Comparison of ENCODE assay signal across 8 mouse cellular contexts in the genomic region with DNA sequence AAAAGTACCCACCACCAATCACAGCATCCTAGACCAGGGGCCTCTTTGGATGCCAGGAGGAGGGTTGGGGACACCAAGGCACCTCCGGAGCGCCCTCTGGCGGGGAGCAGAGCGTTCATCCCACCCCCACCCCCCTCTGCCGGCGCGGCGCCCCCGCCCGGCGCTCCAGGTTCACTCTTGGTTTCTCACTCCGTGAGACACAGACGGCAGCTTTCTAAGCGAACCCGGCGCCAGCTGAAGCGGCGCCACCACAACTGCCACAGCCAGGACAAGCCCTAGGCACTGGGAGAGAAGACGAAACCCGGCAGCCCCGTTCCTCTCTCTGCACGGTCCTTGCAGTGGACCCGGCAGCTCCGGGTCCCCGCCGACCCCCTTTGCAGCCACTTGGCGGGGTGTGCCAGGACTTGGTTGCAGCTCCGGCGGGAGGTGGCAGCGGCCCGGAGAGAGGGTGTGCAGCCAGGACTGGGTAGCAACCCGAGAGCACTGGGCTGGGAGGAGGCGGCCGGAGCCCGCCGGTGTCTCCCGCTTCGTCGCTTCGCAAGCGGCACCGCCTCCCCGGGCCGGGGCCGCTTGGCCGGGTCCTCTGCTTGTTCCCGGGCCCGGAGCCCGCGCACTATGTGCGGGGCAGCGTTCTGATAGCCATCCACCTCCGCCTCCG. TPM values are rescaled to one million over a fixed set of nuclear protein-coding genes. Genes with fewer than 3 reads are reported as not detected.
A peak's percentile ranks its signal among the peaks of the same experiment; 100 is the strongest.
DNase-seq lines count a peak whose midpoint lies in the region; ATAC-seq and TF ChIP-seq lines count a peak whose summit lies in the region.

Gene Slc35f1 (plus strand): TSS at position 200 of the 658 bp plus-strand sequence.

- H3K27ac ChIP-seq in ES-E14 (ENCODE audit: insufficient read depth, low read depth, low read length, poor library complexity, severe bottlenecking) = no peak within 1 kb of the TSS
- peak within 1 kb of the TSS; percentile 89 for H3K27ac ChIP-seq in forebrain, embryonic 11.5 days (ENCODE audit: low read depth, low read length)
- H3K27ac ChIP-seq in liver, embryonic 15.5 days (replicated peaks) = no peak within 1 kb of the TSS

- no peaks in the 10 kb centered on the region for H3K9me3 ChIP-seq in ES-E14 (ENCODE audit: control insufficient read depth, insufficient read depth, low read depth, low read length)
- H3K9me3 ChIP-seq in forebrain, embryonic 11.5 days (ENCODE audit: control insufficient read depth, low read length) = no peaks in the 10 kb centered on the region
- H3K9me3 ChIP-seq in liver, embryonic 15.5 days (replicated peaks) = no peaks in the 10 kb centered on the region

- peak; percentile 83 for DNase-seq in ES-E14 (ENCODE audit: low read depth, low spot score)
- peak; percentile 2 for DNase-seq in c-Kit-positive CD71-positive TER-119-negative erythroid progenitor cells, embryonic 14.5 days (ENCODE audit: low read depth)
- DNase-seq in forebrain, embryonic 11.5 days (ENCODE audit: low spot score) = peak; percentile 97
- DNase-seq in heart, postnatal 14 days = peak; percentile 74 to 75
- peak; percentile 83 to 85 for DNase-seq in kidney, postnatal 4 days
- DNase-seq in ovary, postnatal 14 days (ENCODE audit: low spot score) = peak; percentile 45
- DNase-seq in spleen, postnatal 36 days (ENCODE audit: low spot score in 2 of 2) = no peak

- 0% methylated on average over 49 of the region's 54 CpGs for WGBS in forebrain, embryonic 11.5 days
- 2% methylated on average over 54 of the region's 54 CpGs for WGBS in liver, embryonic 15.5 days (ENCODE audit: insufficient replicate concordance)

- peak within 1 kb of the TSS; percentile 71 to 83 for H3K4me3 ChIP-seq in ES-E14 (ENCODE audit: insufficient read depth in 1 of 2, low read depth in 1 of 2, low read length in 2 of 2, poor library complexity in 1 of 2, severe bottlenecking in 1 of 2)
- peak within 1 kb of the TSS; percentile 78 for H3K4me3 ChIP-seq in forebrain, embryonic 11.5 days (ENCODE audit: low read depth, low read length)
- peak within 1 kb of the TSS; percentile 50 for H3K4me3 ChIP-seq in liver, embryonic 15.5 days (replicated peaks)

- H3K4me2 ChIP-seq in forebrain, embryonic 11.5 days (ENCODE audit: low read depth, low read length, severe bottlenecking) = peak within 1 kb of the TSS; percentile 77
- peak within 1 kb of the TSS; percentile 71 for H3K4me2 ChIP-seq in liver, embryonic 15.5 days

- H3K9ac ChIP-seq in ES-E14 (ENCODE audit: insufficient read depth, low read depth, low read length, poor library complexity, severe bottlenecking) = peak within 1 kb of the TSS; percentile 60
- peak within 1 kb of the TSS; percentile 95 for H3K9ac ChIP-seq in forebrain, embryonic 11.5 days (ENCODE audit: low read length)
- no peak within 1 kb of the TSS for H3K9ac ChIP-seq in liver, embryonic 15.5 days

- no peaks in the 10 kb centered on the region for H3K4me1 ChIP-seq in ES-E14 (ENCODE audit: control insufficient read depth in 2 of 2, insufficient read depth in 2 of 2, low read length in 2 of 2, poor library complexity in 1 of 2)
- no peaks in the 10 kb centered on the region for H3K4me1 ChIP-seq in forebrain, embryonic 11.5 days (replicated peaks; ENCODE audit: control insufficient read depth, insufficient read depth, low read length)
- H3K4me1 ChIP-seq in liver, embryonic 15.5 days (replicated peaks) = peaks cover 6% of the 10 kb centered on the region; the same call in 1 of the 2 replicates

- in situ Hi-C loops in ES-E14 (cut with MboI; ENCODE audit: low sequenced_read_pairs in 2 of 2, unreplicated experiment in 2 of 2) = no loop called here

- no peaks in the 10 kb centered on the region for H3K36me3 ChIP-seq in ES-E14 (ENCODE audit: control insufficient read depth, insufficient read depth, low read length, poor library complexity, severe bottlenecking)
- H3K36me3 ChIP-seq in forebrain, embryonic 11.5 days (ENCODE audit: control insufficient read depth, insufficient read depth, low read length) = no peaks in the 10 kb centered on the region
- no peaks in the 10 kb centered on the region for H3K36me3 ChIP-seq in liver, embryonic 15.5 days (replicated peaks)

- peak; percentile 91 for ATAC-seq in forebrain, embryonic 11.5 days (replicated peaks; ENCODE audit: low FRiP score)
- ATAC-seq in liver, embryonic 15.5 days (ENCODE audit: insufficient read depth) = no peak

- intact Hi-C loops in heart, postnatal 14 days (cut with DNase I) = no loop called here

- H3K27me3 ChIP-seq in forebrain, embryonic 11.5 days (ENCODE audit: control insufficient read depth, insufficient read depth, low read length) = no peaks in the 10 kb centered on the region
- peaks cover 29% of the 10 kb centered on the region for H3K27me3 ChIP-seq in liver, embryonic 15.5 days

TF ChIP-seq in ES-E14, 5 proteins besides CTCF, POLR2A, EP300 and RAD21:
- TF ChIP-seq HCFC1 (IDR thresholded peaks at IDR 0.05; ENCODE audit: borderline replicate concordance, insufficient read depth, low read length) (peak; percentile 49; the same call in 1 of the 2 replicates), ZNF384 (IDR thresholded peaks at IDR 0.05; ENCODE audit: low read depth, low read length) (no peak), ZC3H11A (IDR thresholded peaks at IDR 0.05; ENCODE audit: borderline replicate concordance, low read depth, low read length) (peak; percentile 55), MAFK (IDR thresholded peaks at IDR 0.05; ENCODE audit: insufficient read depth, low read depth, low read length) (no peak), CHD2 (IDR thresholded peaks at IDR 0.05; ENCODE audit: low read depth, low read length) (no peak)

RNA-seq across cellular contexts. Expression of gene Slc35f1, which starts in this region (rescaled TPM):
- total RNA-seq in ES-E14 (2012; rRNA removed) = 0.74 and 0.80 TPM in 2 replicates
- 24.5 and 28.2 TPM in 2 replicates for polyA plus RNA-seq in forebrain, embryonic 11.5 days (2014; fragmentation: Nextera tagmentation; extraction: Ambion mirVana)
- total RNA-seq in heart, postnatal 14 days (2021) = 1 to 10 TPM in 1 of 2 experiments, under 1 TPM in 1; 0.98 to 1.3 TPM
- polyA plus RNA-seq in liver, embryonic 15.5 days (2015; fragmentation: Nextera tagmentation; extraction: Ambion mirVana) = 0.03 TPM in 2 replicates

Comparison
In these comparisons a context has a peak if more than half of its experiments do, and no peak if none do; other contexts are left out.
1. RNA of gene Slc35f1 (polyA plus RNA-seq): 24.5 to 28.2 TPM in forebrain, embryonic 11.5 days; 0.03 TPM in liver, embryonic 15.5 days; every median in the first group is over 10 times any median in the second.
2. Peak in DNase-seq, H3K4me3 ChIP-seq and H3K9ac ChIP-seq in ES-E14; RNA of the gene not detected or under 1 TPM.
3. DNase-seq: peak in c-Kit-positive CD71-positive TER-119-negative erythroid progenitor cells, embryonic 14.5 days (single experiment), forebrain, embryonic 11.5 days (single experiment), heart, postnatal 14 days (2 of 2), kidney, postnatal 4 days (2 of 2) and ovary, postnatal 14 days (single experiment); none in spleen, postnatal 36 days (0 of 2).
4. Peak in every context shown above with its lines, with median percentiles within 50 percentile points of each other: H3K4me3 ChIP-seq.